Mouse (Mus musculus): ENCODE results near the gene Dpf3. TPM values are rescaled to one million over a fixed set of nuclear protein-coding genes. Genes with fewer than 3 reads are reported as not detected.

The Dpf3 gene
- polyA plus RNA-seq, 1 experiment from 2014 or later: 6.4 TPM

DNA sequence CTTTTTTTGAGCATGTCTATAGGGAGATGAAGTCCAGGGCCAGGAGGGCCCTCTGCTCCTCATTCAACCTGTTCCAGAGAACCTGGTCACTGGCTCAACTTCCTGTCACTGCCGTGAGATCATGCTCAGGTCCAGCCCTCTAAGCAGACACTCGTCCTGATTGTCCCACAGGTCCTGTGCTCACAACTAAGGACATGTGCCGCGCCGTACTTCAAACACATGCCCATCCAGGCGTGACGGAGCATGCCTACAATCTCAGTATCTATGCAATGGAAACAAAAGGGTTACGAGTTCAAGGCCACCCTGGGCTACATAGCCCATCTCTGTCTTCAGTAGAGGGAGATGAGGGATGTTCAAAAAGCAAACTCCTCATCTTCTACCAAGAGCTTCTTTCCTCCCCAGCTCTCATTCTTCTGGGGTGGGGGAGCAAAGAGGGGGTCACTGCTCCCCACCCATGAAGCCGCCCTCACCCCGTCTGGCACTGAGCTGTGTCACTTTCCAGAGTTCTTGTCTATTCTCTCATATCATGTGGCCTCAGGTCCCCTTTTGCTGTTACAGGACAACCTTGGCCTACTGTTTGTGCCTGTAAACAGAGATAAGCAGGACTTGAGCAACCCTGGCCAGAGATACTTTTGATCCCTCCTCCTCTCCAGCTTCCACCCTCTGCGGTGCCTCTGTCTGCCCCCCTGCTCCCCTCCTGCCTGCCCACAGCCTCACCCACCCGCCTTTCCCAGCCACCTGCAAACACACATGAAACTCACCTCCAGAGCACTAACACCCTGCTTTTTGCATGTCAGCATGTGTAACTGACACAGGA lies 112.3 kb downstream of the Dpf3 start:
- no peak for DNase-seq (ENCODE audit: low spot score)

DNA sequence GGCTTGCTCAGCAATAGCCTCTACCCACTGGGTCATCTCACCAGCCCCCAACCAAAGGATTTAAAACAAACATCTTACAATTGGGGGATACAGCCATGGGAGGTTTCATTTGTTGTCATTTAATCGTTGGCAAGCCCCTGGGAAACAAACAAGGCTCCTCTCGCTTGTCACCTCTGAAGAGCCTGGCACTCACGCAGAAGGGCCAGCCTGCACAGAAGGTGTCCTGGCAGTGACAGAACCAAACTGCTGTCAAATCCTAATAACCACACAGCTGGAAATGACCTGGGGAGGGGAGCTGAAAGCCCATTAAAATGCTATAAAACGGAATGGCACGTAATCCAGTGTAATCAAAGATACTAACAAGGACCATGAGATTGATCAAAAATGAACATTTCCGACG lies 114.4 kb downstream of the Dpf3 start:
- H3K4me1 ChIP-seq: peaks cover 21% of the 10 kb centered on the region
- no peaks in the 10 kb centered on the region for H3K9me3 ChIP-seq (replicated peaks)
- H3K36me3 ChIP-seq: no peaks in the 10 kb centered on the region
- H3K27ac ChIP-seq (replicated peaks): no peak overlapping the region
- 79% methylated on average over 7 of the region's 7 CpGs for WGBS
- DNase-seq (ENCODE audit: low spot score): no peak
- H3K4me3 ChIP-seq: no peak overlapping the region
- no peaks in the 10 kb centered on the region for H3K27me3 ChIP-seq (ENCODE audit: low read depth, poor library complexity, severe bottlenecking)

More for the DNA sequence above, 112.3 kb downstream of the Dpf3 start:
- H3K4me1 ChIP-seq: peaks cover 24% of the 10 kb centered on the region
- no peaks in the 10 kb centered on the region for H3K27me3 ChIP-seq (ENCODE audit: low read depth, poor library complexity, severe bottlenecking)
- no peaks in the 10 kb centered on the region for H3K36me3 ChIP-seq
- H3K9me3 ChIP-seq (replicated peaks): no peaks in the 10 kb centered on the region
- no peak overlapping the region for H3K4me3 ChIP-seq
- WGBS: 82% methylated on average over 12 of the region's 12 CpGs
- peak overlapping the region; percentile 28; the same call in 1 of the 2 replicates for H3K27ac ChIP-seq (replicated peaks)

DNA sequence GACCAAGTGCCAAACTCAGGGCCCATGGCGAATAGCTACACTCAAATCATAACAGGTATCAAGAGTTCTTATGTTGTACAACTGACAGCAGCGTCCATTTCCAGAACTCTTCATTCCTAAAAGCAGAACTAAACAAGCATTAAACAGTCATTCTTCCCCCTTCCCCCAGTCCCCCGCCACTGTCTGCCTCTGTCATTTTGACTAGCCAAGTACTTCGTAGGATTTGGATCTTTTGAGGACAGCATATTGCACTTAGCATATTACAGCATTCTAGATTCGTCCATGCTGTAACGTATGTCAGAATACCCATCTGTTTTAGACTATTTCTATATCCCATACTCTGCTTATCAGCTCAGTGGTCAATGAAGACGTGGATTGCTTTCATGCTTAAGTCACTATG lies 115.2 kb downstream of the Dpf3 start:
- Histone ChIP-seq H3K27ac (replicated peaks) (no peak overlapping the region), H3K9me3 (replicated peaks) (no peaks in the 10 kb centered on the region), H3K4me1 (peaks cover 21% of the 10 kb centered on the region), H3K36me3 (no peaks in the 10 kb centered on the region), H3K27me3 (ENCODE audit: low read depth, poor library complexity, severe bottlenecking) (no peaks in the 10 kb centered on the region), H3K4me3 (no peak overlapping the region)
- WGBS: 90% methylated on average over 7 of the region's 7 CpGs
- no peak for DNase-seq (ENCODE audit: low spot score)

DNA sequence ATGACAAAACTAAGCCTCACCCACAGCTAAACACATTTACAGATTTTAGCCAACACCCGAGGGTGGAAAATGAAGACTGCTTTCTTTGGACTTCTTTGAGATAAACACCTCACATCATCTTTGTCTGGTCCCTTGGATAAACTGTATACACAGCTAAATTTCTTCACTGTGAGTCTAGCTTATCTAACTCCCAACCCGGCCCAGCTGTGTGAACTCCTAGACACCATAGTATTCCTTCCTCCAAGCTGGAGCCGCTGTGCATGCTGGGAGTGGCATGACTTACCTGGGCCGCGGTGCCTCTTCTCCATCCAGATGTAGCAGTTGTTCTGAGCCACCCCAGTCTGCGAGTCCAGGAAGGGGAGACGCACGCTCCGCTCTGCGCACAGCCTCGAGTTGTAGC lies 117.3 kb downstream of the Dpf3 start:
- DNase-seq (ENCODE audit: low spot score): no peak
- no peak overlapping the region for H3K27ac ChIP-seq (replicated peaks)
- no peak overlapping the region for H3K4me3 ChIP-seq
- peaks cover under 1% of the 10 kb centered on the region; the same call in 1 of the 2 replicates for H3K9me3 ChIP-seq (replicated peaks)
- H3K4me1 ChIP-seq: peaks cover 12% of the 10 kb centered on the region; the same call in 1 of the 2 replicates
- no peaks in the 10 kb centered on the region for H3K27me3 ChIP-seq (ENCODE audit: low read depth, poor library complexity, severe bottlenecking)
- no peaks in the 10 kb centered on the region for H3K36me3 ChIP-seq
- 93% methylated on average over 11 of the region's 11 CpGs for WGBS

DNA sequence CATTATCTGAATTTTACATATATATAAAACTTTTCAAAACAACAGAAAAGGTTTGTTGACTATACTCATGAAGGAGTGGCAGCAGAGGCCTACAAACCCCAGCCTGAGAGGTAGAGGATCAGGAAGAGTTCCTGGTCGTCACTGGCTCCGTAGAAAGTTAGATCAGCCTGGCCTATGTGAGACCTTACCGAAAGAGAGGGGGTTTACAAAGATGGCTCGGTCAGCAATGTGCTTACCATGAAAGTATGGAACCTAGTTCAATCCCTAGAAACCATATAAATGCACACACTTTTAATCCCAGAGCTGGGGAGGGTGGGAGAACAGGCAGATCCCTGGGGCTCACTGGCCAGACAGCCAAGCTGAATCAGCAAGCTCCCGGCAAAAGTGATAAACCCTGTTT lies 118.1 kb downstream of the Dpf3 start:
- H3K36me3 ChIP-seq: no peaks in the 10 kb centered on the region
- no peak for DNase-seq (ENCODE audit: low spot score)
- peaks cover 6% of the 10 kb centered on the region for H3K9me3 ChIP-seq (replicated peaks)
- H3K27ac ChIP-seq (replicated peaks): no peak overlapping the region
- no peak overlapping the region for H3K4me3 ChIP-seq
- peaks cover 6% of the 10 kb centered on the region; the same call in 1 of the 2 replicates for H3K4me1 ChIP-seq
- 92% methylated on average over 5 of the region's 5 CpGs for WGBS
- no peaks in the 10 kb centered on the region for H3K27me3 ChIP-seq (ENCODE audit: low read depth, poor library complexity, severe bottlenecking)

DNA sequence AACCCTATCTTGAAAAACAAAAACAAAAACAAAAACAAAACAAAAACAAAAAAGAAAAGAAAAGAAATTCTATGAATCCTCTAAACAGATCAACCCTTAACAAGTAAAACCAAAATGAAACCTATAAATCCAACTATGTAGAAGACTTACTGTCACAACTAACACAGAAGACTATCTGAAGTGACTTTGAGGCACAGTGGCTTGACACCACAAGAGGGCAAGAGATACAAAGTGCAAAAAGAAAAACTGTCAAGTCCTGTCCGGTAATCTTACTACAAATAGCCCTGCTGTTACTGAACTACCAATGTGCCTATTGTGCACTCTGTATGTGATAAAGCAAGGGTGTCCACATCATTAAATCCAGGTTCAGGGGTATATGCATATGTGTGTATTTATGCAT lies 120.0 kb downstream of the Dpf3 start:
- H3K4me3 ChIP-seq: no peak overlapping the region
- peaks cover 6% of the 10 kb centered on the region for H3K9me3 ChIP-seq (replicated peaks)
- 90% methylated on average over 1 of the region's 1 CpGs for WGBS
- no peak overlapping the region for H3K27ac ChIP-seq (replicated peaks)
- no peaks in the 10 kb centered on the region for H3K4me1 ChIP-seq
- no peak for DNase-seq (ENCODE audit: low spot score)
- no peaks in the 10 kb centered on the region for H3K36me3 ChIP-seq
- H3K27me3 ChIP-seq (ENCODE audit: low read depth, poor library complexity, severe bottlenecking): no peaks in the 10 kb centered on the region

DNA sequence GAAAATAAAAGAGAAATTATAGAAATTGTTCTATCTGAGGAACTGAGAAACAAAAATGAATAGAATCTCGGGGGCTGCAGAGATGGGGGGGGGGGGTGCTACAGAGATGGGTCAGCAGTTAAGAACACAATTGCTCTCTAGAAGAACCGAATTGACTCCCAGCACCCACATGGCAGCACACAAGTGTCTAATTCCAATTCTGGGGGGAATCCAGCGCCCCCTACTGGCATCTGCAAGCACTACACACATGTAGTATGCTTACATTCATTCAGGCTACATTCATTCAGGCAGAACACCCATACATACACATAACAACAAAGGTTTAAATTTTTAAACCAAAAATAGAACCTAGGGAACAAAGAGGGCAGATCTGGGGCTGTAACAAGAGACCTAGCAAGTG lies 122.7 kb downstream of the Dpf3 start:
- 68% methylated on average over 3 of the region's 3 CpGs for WGBS
- Histone ChIP-seq H3K9me3 (replicated peaks) (peaks cover 6% of the 10 kb centered on the region), H3K27me3 (ENCODE audit: low read depth, poor library complexity, severe bottlenecking) (no peaks in the 10 kb centered on the region), H3K4me1 (peaks cover 8% of the 10 kb centered on the region), H3K27ac (replicated peaks) (no peak overlapping the region), H3K36me3 (no peaks in the 10 kb centered on the region), H3K4me3 (no peak overlapping the region)
- DNase-seq (ENCODE audit: low spot score): no peak

DNA sequence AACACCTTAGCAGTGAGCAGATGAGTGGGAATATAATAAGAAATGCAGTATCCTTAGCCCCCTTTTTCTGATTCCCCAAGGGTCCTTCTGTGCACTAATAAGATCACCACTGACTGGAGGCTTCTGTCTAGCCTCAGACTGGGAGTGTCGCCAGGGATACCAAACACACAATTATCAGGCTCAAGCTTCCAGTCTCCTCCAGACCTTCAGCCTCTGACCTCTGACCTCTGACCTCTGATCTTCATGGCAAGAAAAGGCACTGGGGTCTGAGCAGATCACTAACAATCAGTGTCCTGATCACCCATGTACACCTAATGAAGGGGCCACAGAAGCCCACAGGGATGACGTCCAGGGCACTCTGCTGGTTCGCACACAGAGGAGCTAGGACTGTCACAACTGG lies 125.7 kb downstream of the Dpf3 start:
- Histone ChIP-seq H3K27ac (replicated peaks) (no peak overlapping the region), H3K9me3 (replicated peaks) (peaks cover 6% of the 10 kb centered on the region), H3K4me1 (peaks cover 8% of the 10 kb centered on the region), H3K27me3 (ENCODE audit: low read depth, poor library complexity, severe bottlenecking) (no peaks in the 10 kb centered on the region), H3K4me3 (no peak overlapping the region), H3K36me3 (no peaks in the 10 kb centered on the region)
- WGBS: 25% methylated on average over 3 of the region's 3 CpGs
- peak; percentile 53 for DNase-seq (ENCODE audit: low spot score)

DNA sequence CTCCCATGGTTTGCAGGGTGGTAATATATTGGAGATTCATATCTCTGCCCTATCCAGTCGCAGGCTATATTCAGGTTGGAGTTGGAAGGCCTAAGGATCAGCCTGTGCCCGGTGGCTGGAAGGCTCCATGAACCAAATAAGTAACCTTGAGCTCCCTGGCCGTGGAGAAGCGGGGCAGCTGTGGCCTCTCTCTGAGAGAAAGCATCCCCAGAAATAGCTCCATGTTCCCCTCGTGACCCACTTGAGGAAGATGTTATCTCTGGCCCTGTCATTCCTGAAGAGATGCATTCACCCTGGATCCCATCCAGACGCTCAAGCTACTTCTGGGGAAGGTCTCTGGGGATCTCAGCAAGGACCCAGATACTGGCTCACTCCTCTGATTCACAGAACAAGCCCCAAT lies 134.9 kb downstream of the Dpf3 start:
- WGBS: 90% methylated on average over 6 of the region's 6 CpGs

DNA sequence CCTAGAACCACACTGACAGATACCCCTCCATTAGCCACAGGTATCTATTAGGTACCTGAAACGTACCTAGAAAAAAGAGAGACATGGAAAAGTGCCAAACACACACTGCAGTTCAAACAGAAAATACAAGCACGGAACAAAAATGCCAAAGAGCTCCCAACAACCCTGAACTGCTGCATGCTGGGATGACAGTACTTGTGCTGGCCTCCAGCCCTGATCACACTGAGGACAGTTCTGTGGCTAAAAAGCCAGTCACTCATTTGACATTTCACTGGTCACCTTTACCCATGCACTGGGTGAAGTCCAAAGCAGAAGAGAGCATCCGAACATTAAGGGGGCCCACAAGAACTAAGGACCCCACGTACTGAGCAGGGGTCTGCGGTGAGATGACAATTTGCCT lies 137.8 kb downstream of the Dpf3 start:
- no peak overlapping the region for H3K4me3 ChIP-seq
- H3K36me3 ChIP-seq: no peaks in the 10 kb centered on the region
- H3K27ac ChIP-seq (replicated peaks): no peak overlapping the region
- H3K4me1 ChIP-seq: no peaks in the 10 kb centered on the region
- H3K9me3 ChIP-seq (replicated peaks): no peaks in the 10 kb centered on the region
- WGBS: 94% methylated on average over 5 of the region's 5 CpGs
- no peaks in the 10 kb centered on the region for H3K27me3 ChIP-seq (ENCODE audit: low read depth, poor library complexity, severe bottlenecking)
- no peak for DNase-seq (ENCODE audit: low spot score)

More for the DNA sequence above, 134.9 kb downstream of the Dpf3 start:
- Histone ChIP-seq H3K27ac (replicated peaks) (no peak overlapping the region), H3K27me3 (ENCODE audit: low read depth, poor library complexity, severe bottlenecking) (no peaks in the 10 kb centered on the region), H3K4me1 (no peaks in the 10 kb centered on the region), H3K4me3 (no peak overlapping the region), H3K36me3 (no peaks in the 10 kb centered on the region), H3K9me3 (replicated peaks) (no peaks in the 10 kb centered on the region)
- DNase-seq (ENCODE audit: low spot score): no peak

DNA sequence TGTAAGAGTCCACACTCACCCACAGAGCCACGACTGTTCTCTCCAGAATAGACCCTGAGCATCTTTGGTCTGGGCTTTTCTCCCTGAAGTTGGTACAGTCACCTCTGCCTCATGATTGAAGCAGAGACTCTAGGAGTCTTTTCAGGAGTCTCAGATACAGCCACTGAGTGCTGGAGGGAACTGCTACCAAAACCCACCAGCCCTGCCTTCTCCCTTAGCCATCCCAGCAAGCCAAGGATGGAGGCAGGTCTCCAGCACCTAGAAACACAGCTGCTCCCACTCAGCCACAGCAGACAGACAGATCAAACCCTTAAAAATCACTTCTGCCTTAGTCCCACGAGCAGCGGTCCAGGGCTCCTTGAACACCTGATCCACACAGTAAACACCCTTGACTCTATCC lies 139.3 kb downstream of the Dpf3 start:
- no peaks in the 10 kb centered on the region for H3K27me3 ChIP-seq (ENCODE audit: low read depth, poor library complexity, severe bottlenecking)
- H3K4me3 ChIP-seq: no peak overlapping the region
- H3K9me3 ChIP-seq (replicated peaks): no peaks in the 10 kb centered on the region
- H3K4me1 ChIP-seq: no peaks in the 10 kb centered on the region
- H3K36me3 ChIP-seq: no peaks in the 10 kb centered on the region
- H3K27ac ChIP-seq (replicated peaks): no peak overlapping the region
- no peak for DNase-seq (ENCODE audit: low spot score)
- 80% methylated on average over 3 of the region's 3 CpGs for WGBS

DNA sequence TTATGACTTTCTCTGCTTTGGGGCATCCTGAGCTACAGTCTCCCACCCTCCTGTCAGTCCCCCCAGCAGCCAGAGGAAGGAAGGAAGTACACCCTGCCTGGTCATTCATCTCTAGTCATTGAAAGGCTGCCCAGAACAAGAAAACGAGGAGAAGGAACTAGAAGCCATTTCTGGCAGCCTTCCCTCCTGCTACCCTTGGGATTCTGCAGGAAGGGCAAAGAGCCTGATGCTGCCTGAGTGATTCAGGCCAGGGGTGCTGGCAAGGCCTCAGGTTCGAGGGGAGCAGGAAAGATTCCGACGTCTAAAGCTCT lies 144.7 kb downstream of the Dpf3 start:
- no peaks in the 10 kb centered on the region for H3K36me3 ChIP-seq
- WGBS: 68% methylated on average over 4 of the region's 4 CpGs
- H3K27ac ChIP-seq (replicated peaks): no peak overlapping the region
- no peak for DNase-seq (ENCODE audit: low spot score)
- peaks cover 21% of the 10 kb centered on the region for H3K4me1 ChIP-seq
- H3K4me3 ChIP-seq: no peak overlapping the region
- no peaks in the 10 kb centered on the region for H3K27me3 ChIP-seq (ENCODE audit: low read depth, poor library complexity, severe bottlenecking)
- H3K9me3 ChIP-seq (replicated peaks): no peaks in the 10 kb centered on the region

DNA sequence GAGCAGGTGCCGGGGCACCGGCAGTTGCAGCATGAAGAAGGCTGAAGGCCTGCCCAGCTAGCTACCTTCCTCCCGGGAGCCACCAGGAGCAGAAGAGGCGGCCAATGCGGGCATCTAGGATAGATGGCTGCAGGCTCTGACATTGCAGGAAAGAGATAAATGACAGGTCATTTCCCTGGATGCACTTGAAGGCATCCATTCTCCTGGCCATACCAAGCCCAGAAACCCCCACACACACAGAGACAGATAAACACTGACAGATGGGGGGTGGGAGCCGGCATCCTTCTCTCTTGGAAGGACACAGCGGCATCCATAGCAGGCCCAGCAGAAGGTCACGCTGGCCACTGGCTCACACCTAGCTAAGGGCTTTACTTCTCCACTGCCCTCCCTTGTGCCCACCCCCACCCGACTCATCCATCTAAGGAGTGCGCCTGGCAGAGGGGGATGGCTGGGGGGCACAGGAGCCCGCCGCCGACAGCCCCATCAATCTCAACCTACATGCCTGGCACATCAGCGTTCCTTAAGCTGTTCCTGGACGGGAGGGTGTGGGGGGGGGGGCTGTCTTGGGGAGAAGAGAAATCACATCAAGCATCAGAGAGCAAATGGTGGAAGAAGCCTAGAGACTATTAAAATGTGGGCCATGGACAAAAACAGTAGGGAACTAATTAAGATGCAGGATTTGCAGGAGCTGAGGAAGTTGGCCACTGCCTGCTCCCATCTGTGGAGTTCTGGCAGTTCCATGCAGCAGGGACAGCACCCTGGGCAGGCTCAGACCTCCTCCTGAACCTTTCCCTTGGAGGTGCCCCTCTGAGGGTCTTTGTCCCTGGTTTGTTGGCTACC lies 145.3 kb downstream of the Dpf3 start:
- Histone ChIP-seq H3K36me3 (no peaks in the 10 kb centered on the region), H3K27me3 (ENCODE audit: low read depth, poor library complexity, severe bottlenecking) (no peaks in the 10 kb centered on the region), H3K4me1 (peaks cover 26% of the 10 kb centered on the region), H3K9me3 (replicated peaks) (no peaks in the 10 kb centered on the region), H3K4me3 (no peak overlapping the region), H3K27ac (replicated peaks) (no peak overlapping the region)
- DNase-seq (ENCODE audit: low spot score): no peak
- 79% methylated on average over 14 of the region's 15 CpGs for WGBS

Data from midbrain, embryonic 10.5 days (tissue).